Mouse (Mus musculus) heart, embryonic 16.5 days (tissue): ENCODE data around the gene Cabp7. TPM values are rescaled to one million over a fixed set of nuclear protein-coding genes. Genes with fewer than 3 reads are reported as not detected.

Experiments
- ATAC-seq: fragments of 200-750 bp; cut with Nextera tagmentation; replicated peaks from 2 replicates; pipeline ENCODE4 v1.8.0; 2017; ENCODE audit warnings: moderate number of reproducible peaks; ENCODE audit not compliant: insufficient read depth, low FRiP score; ENCODE audit errors: extremely low read depth
- H3K27ac ChIP-seq: fragments of 300-500 bp; sonication (generic); 2 replicates; pipeline ENCODE4 v1.5.1; 2014; ENCODE audit warnings: mild to moderate bottlenecking, low read length, control low read depth, moderate library complexity
- H3K27me3 ChIP-seq: fragments of 300-500 bp; sonication (generic); 2 replicates; pipeline ENCODE4 v1.6.1; 2014; ENCODE audit warnings: low read length, mixed read lengths; ENCODE audit not compliant: control insufficient read depth, insufficient read depth
- H3K36me3 ChIP-seq: fragments of 300-500 bp; sonication (generic); 2 replicates; pipeline ENCODE4 v1.6.1; 2014; ENCODE audit not compliant: control insufficient read depth, insufficient read depth
- H3K4me1 ChIP-seq: fragments of 300-500 bp; sonication (generic); 2 replicates; pipeline ENCODE4 v1.6.1; 2014; ENCODE audit warnings: low read length, mixed read lengths; ENCODE audit not compliant: control insufficient read depth, insufficient read depth
- H3K4me2 ChIP-seq: fragments of 300-500 bp; sonication (generic); 2 replicates; pipeline ENCODE4 v1.6.1; 2014; ENCODE audit warnings: low read depth, mild to moderate bottlenecking, control low read depth, low read length
- H3K4me3 ChIP-seq: fragments of 300-500 bp; sonication (generic); 2 replicates; pipeline ENCODE4 v1.5.1; 2014; ENCODE audit warnings: mild to moderate bottlenecking, control low read depth, low read length
- H3K9ac ChIP-seq: fragments of 300-500 bp; sonication (generic); 2 replicates; pipeline ENCODE4 v1.6.1; 2014; ENCODE audit warnings: low read length, control low read depth
- H3K9me3 ChIP-seq: fragments of 300-500 bp; sonication (generic); replicated peaks from 2 replicates; pipeline ENCODE4 v1.6.1; 2016; ENCODE audit warnings: low read length; ENCODE audit not compliant: control insufficient read depth
- WGBS: fragments of 180-500 bp; shearing (Covaris S2); extraction: QIAGEN DNeasy Blood & Tissue Kit; methylation state at CpG from one replicate; pipeline ENCODE4 v1.1.7; 2014; 5-methylcytosine and 5-hydroxymethylcytosine counted together
- polyA plus RNA-seq: library from polyadenylated mRNA; unstranded; fragments of >200 nt; fragmentation: Nextera tagmentation; extraction: Ambion mirVana; gene quantifications from 2 replicates; pipeline ENCODE4 v1.2.1, GENCODE M21; 2015

Gene Cabp7
- polyA plus RNA-seq, 1 experiment from 2014 or later, result 0.14 TPM

GRCm38 (mm10) chr11:4756984-4757788 lies 10.6 kb upstream of the Cabp7 start:
- H3K36me3 ChIP-seq, result no peaks in the 10 kb centered on the region
- no peak for ATAC-seq
- H3K27ac ChIP-seq, result no peak overlapping the region
- H3K4me3 ChIP-seq, result no peak overlapping the region
- peaks cover 5% of the 10 kb centered on the region for H3K9me3 ChIP-seq
- H3K4me1 ChIP-seq, result peaks cover 9% of the 10 kb centered on the region
- no peak overlapping the region for H3K4me2 ChIP-seq
- 49% methylated on average over 11 of the region's 11 CpGs for WGBS
- no peak overlapping the region for H3K9ac ChIP-seq
- H3K27me3 ChIP-seq, result peaks cover 13% of the 10 kb centered on the region

GRCm38 (mm10) chr11:4756460-4756859 lies 9.9 kb upstream of the Cabp7 start:
- peaks cover 5% of the 10 kb centered on the region for H3K27me3 ChIP-seq
- peaks cover 9% of the 10 kb centered on the region for H3K4me1 ChIP-seq
- no peak overlapping the region for H3K4me2 ChIP-seq
- ATAC-seq, result no peak
- peaks cover 5% of the 10 kb centered on the region for H3K9me3 ChIP-seq
- no peak overlapping the region for H3K4me3 ChIP-seq
- no peak overlapping the region for H3K27ac ChIP-seq
- H3K9ac ChIP-seq, result no peak overlapping the region
- 73% methylated on average over 9 of the region's 9 CpGs for WGBS
- no peaks in the 10 kb centered on the region for H3K36me3 ChIP-seq

- no peaks in the 10 kb centered on the region for H3K36me3 ChIP-seq
- H3K27ac ChIP-seq, result no peak overlapping the region
- no peak for ATAC-seq
- WGBS, result 62% methylated on average over 11 of the region's 11 CpGs
- no peaks in the 10 kb centered on the region for H3K4me1 ChIP-seq
- no peak overlapping the region for H3K4me3 ChIP-seq
- H3K4me2 ChIP-seq, result no peak overlapping the region
- H3K9me3 ChIP-seq, result peaks cover 5% of the 10 kb centered on the region
- no peak overlapping the region for H3K9ac ChIP-seq
- H3K27me3 ChIP-seq, result peaks cover 15% of the 10 kb centered on the region
Observed at GRCm38 (mm10) chr11:4754867-4755266, 8.3 kb upstream of the Cabp7 start.

GRCm38 (mm10) chr11:4754036-4754435 lies 7.5 kb upstream of the Cabp7 start:
- Histone ChIP-seq H3K4me2 (no peak overlapping the region), H3K27me3 (peaks cover 24% of the 10 kb centered on the region), H3K36me3 (no peaks in the 10 kb centered on the region), H3K27ac (no peak overlapping the region), H3K4me1 (no peaks in the 10 kb centered on the region), H3K4me3 (no peak overlapping the region), H3K9ac (no peak overlapping the region), H3K9me3 (peaks cover 5% of the 10 kb centered on the region)
- 84% methylated on average over 3 of the region's 3 CpGs for WGBS
- no peak for ATAC-seq

- Histone ChIP-seq H3K27ac (no peak overlapping the region), H3K36me3 (no peaks in the 10 kb centered on the region), H3K4me1 (no peaks in the 10 kb centered on the region), H3K9me3 (peaks cover 5% of the 10 kb centered on the region), H3K9ac (no peak overlapping the region), H3K4me3 (no peak overlapping the region), H3K27me3 (peaks cover 36% of the 10 kb centered on the region), H3K4me2 (no peak overlapping the region)
- ATAC-seq, result no peak
- WGBS, result 50% methylated on average over 10 of the region's 10 CpGs
Observed at GRCm38 (mm10) chr11:4752836-4753235, 6.3 kb upstream of the Cabp7 start.

GRCm38 (mm10) chr11:4750263-4750662 lies 3.7 kb upstream of the Cabp7 start:
- Histone ChIP-seq H3K9me3 (peaks cover 5% of the 10 kb centered on the region), H3K4me1 (peaks cover 11% of the 10 kb centered on the region), H3K4me3 (no peak overlapping the region), H3K4me2 (no peak overlapping the region), H3K9ac (no peak overlapping the region), H3K36me3 (no peaks in the 10 kb centered on the region), H3K27ac (no peak overlapping the region), H3K27me3 (peaks cover 58% of the 10 kb centered on the region)
- 4% methylated on average over 9 of the region's 9 CpGs for WGBS
- peak; percentile 58; the same call in 1 of the 2 replicates for ATAC-seq

- H3K4me2 ChIP-seq, result peak overlapping the region; percentile 79
- H3K9ac ChIP-seq, result no peak overlapping the region
- peaks cover 84% of the 10 kb centered on the region for H3K27me3 ChIP-seq
- H3K4me3 ChIP-seq, result peak overlapping the region; percentile 54
- H3K36me3 ChIP-seq, result no peaks in the 10 kb centered on the region
- H3K9me3 ChIP-seq, result no peaks in the 10 kb centered on the region
- H3K4me1 ChIP-seq, result peaks cover 11% of the 10 kb centered on the region
- ATAC-seq, result no peak
- 2% methylated on average over 11 of the region's 12 CpGs for WGBS
- no peak overlapping the region for H3K27ac ChIP-seq
Observed at GRCm38 (mm10) chr11:4747285-4747684, 707 bp upstream of the Cabp7 start.

GRCm38 (mm10) chr11:4745969-4746368 lies 609 bp downstream of the Cabp7 start:
- peaks cover 11% of the 10 kb centered on the region for H3K4me1 ChIP-seq
- WGBS, result under 1% methylated on average over 39 of the region's 39 CpGs
- H3K36me3 ChIP-seq, result no peaks in the 10 kb centered on the region
- no peak overlapping the region for H3K27ac ChIP-seq
- H3K4me2 ChIP-seq, result peak overlapping the region; percentile 79
- ATAC-seq, result no peak
- peak overlapping the region; percentile 54 for H3K4me3 ChIP-seq
- peaks cover 93% of the 10 kb centered on the region for H3K27me3 ChIP-seq
- no peak overlapping the region for H3K9ac ChIP-seq
- no peaks in the 10 kb centered on the region for H3K9me3 ChIP-seq

GRCm38 (mm10) chr11:4744691-4745090 lies 1.9 kb downstream of the Cabp7 start:
- 58% methylated on average over 6 of the region's 6 CpGs for WGBS
- Histone ChIP-seq H3K9me3 (no peaks in the 10 kb centered on the region), H3K4me1 (peaks cover 11% of the 10 kb centered on the region), H3K27ac (no peak overlapping the region), H3K36me3 (no peaks in the 10 kb centered on the region), H3K9ac (no peak overlapping the region), H3K27me3 (peaks cover 82% of the 10 kb centered on the region), H3K4me3 (no peak overlapping the region), H3K4me2 (no peak overlapping the region)
- ATAC-seq, result no peak
